Mouse (Mus musculus): ENCODE measurements around the gene Pdgfa. TPM values are rescaled to one million over a fixed set of nuclear protein-coding genes. Genes with fewer than 3 reads are reported as not detected.

Pdgfa gene
- polyA plus RNA-seq (2014; fragmentation: Nextera tagmentation; extraction: Ambion mirVana): 29.3 and 30.8 TPM in 2 replicates

- Histone ChIP-seq H3K27me3 (ENCODE audit: control insufficient read depth, insufficient read depth, low read length) (peaks cover 45% of the 10 kb centered on the region), H3K36me3 (ENCODE audit: control insufficient read depth, insufficient read depth, low read length) (no peaks in the 10 kb centered on the region), H3K9ac (ENCODE audit: low read depth, low read length) (peak within 1 kb of the TSS; percentile 85; the same call in 1 of the 2 replicates), H3K4me1 (ENCODE audit: control insufficient read depth, insufficient read depth, low read length) (peaks cover 49% of the 10 kb centered on the region), H3K27ac (ENCODE audit: low read depth, low read length) (peak within 1 kb of the TSS; percentile 94), H3K9me3 (replicated peaks; ENCODE audit: control insufficient read depth, low read length) (peaks cover 4% of the 10 kb centered on the region; the same call in 1 of the 2 replicates), H3K4me3 (ENCODE audit: low read depth, low read length) (peak within 1 kb of the TSS; percentile 77), H3K4me2 (peak within 1 kb of the TSS; percentile 88)
- ATAC-seq (replicated peaks; ENCODE audit: insufficient number of reproducible peaks, low FRiP score, low TSS enrichment): no peak
- WGBS (ENCODE audit: insufficient replicate concordance): 1% methylated on average over 48 of the region's 48 CpGs
Observed at GRCm38 (mm10) chr5:138997171-138997788, at the start of gene Pdgfa. Pdgfa (minus strand) TSS chr5:138997370.

GRCm38 (mm10) chr5:139046636-139047035 lies 49.5 kb upstream of the Pdgfa start:
- ATAC-seq (replicated peaks; ENCODE audit: insufficient number of reproducible peaks, low FRiP score, low TSS enrichment): no peak
- H3K4me2 ChIP-seq: no peak overlapping the region
- H3K27ac ChIP-seq (ENCODE audit: low read depth, low read length): no peak overlapping the region
- H3K4me1 ChIP-seq (ENCODE audit: control insufficient read depth, insufficient read depth, low read length): no peaks in the 10 kb centered on the region
- no peaks in the 10 kb centered on the region for H3K36me3 ChIP-seq (ENCODE audit: control insufficient read depth, insufficient read depth, low read length)
- 47% methylated on average over 5 of the region's 5 CpGs for whole genome bisulfite sequencing (ENCODE audit: insufficient replicate concordance)
- peaks cover 5% of the 10 kb centered on the region; the same call in 1 of the 2 replicates for H3K27me3 ChIP-seq (ENCODE audit: control insufficient read depth, insufficient read depth, low read length)
- no peaks in the 10 kb centered on the region for H3K9me3 ChIP-seq (replicated peaks; ENCODE audit: control insufficient read depth, low read length)
- H3K9ac ChIP-seq (ENCODE audit: low read depth, low read length): no peak overlapping the region
- H3K4me3 ChIP-seq (ENCODE audit: low read depth, low read length): no peak overlapping the region

- ATAC-seq (replicated peaks; ENCODE audit: insufficient number of reproducible peaks, low FRiP score, low TSS enrichment): no peak
- H3K9me3 ChIP-seq (replicated peaks; ENCODE audit: control insufficient read depth, low read length): no peaks in the 10 kb centered on the region
- H3K9ac ChIP-seq (ENCODE audit: low read depth, low read length): no peak overlapping the region
- no peak overlapping the region for H3K4me3 ChIP-seq (ENCODE audit: low read depth, low read length)
- 42% methylated on average over 4 of the region's 4 CpGs for WGBS (ENCODE audit: insufficient replicate concordance)
- H3K4me2 ChIP-seq: no peak overlapping the region
- peaks cover 3% of the 10 kb centered on the region; the same call in 1 of the 2 replicates for H3K27me3 ChIP-seq (ENCODE audit: control insufficient read depth, insufficient read depth, low read length)
- no peaks in the 10 kb centered on the region for H3K36me3 ChIP-seq (ENCODE audit: control insufficient read depth, insufficient read depth, low read length)
- H3K27ac ChIP-seq (ENCODE audit: low read depth, low read length): no peak overlapping the region
- no peaks in the 10 kb centered on the region for H3K4me1 ChIP-seq (ENCODE audit: control insufficient read depth, insufficient read depth, low read length)
Observed at GRCm38 (mm10) chr5:139043546-139043945, 46.4 kb upstream of the Pdgfa start.

GRCm38 (mm10) chr5:139042299-139042698 lies 45.1 kb upstream of the Pdgfa start:
- 75% methylated on average over 12 of the region's 12 CpGs for WGBS (ENCODE audit: insufficient replicate concordance)
- H3K36me3 ChIP-seq (ENCODE audit: control insufficient read depth, insufficient read depth, low read length): no peaks in the 10 kb centered on the region

GRCm38 (mm10) chr5:139035171-139035570 lies 38.0 kb upstream of the Pdgfa start:
- H3K27ac ChIP-seq (ENCODE audit: low read depth, low read length): no peak overlapping the region
- no peaks in the 10 kb centered on the region for H3K27me3 ChIP-seq (ENCODE audit: control insufficient read depth, insufficient read depth, low read length)
- H3K36me3 ChIP-seq (ENCODE audit: control insufficient read depth, insufficient read depth, low read length): no peaks in the 10 kb centered on the region
- no peak for ATAC-seq (replicated peaks; ENCODE audit: insufficient number of reproducible peaks, low FRiP score, low TSS enrichment)
- no peaks in the 10 kb centered on the region for H3K9me3 ChIP-seq (replicated peaks; ENCODE audit: control insufficient read depth, low read length)
- peaks cover 18% of the 10 kb centered on the region for H3K4me1 ChIP-seq (ENCODE audit: control insufficient read depth, insufficient read depth, low read length)
- WGBS (ENCODE audit: insufficient replicate concordance): 64% methylated on average over 2 of the region's 2 CpGs
- no peak overlapping the region for H3K4me3 ChIP-seq (ENCODE audit: low read depth, low read length)
- no peak overlapping the region for H3K4me2 ChIP-seq
- no peak overlapping the region for H3K9ac ChIP-seq (ENCODE audit: low read depth, low read length)

More at GRCm38 (mm10) chr5:139042299-139042698, 45.1 kb upstream of the Pdgfa start:
- Histone ChIP-seq H3K27ac (ENCODE audit: low read depth, low read length) (no peak overlapping the region), H3K27me3 (ENCODE audit: control insufficient read depth, insufficient read depth, low read length) (peaks cover 3% of the 10 kb centered on the region; the same call in 1 of the 2 replicates), H3K9me3 (replicated peaks; ENCODE audit: control insufficient read depth, low read length) (no peaks in the 10 kb centered on the region), H3K4me2 (no peak overlapping the region), H3K4me3 (ENCODE audit: low read depth, low read length) (no peak overlapping the region), H3K4me1 (ENCODE audit: control insufficient read depth, insufficient read depth, low read length) (no peaks in the 10 kb centered on the region), H3K9ac (ENCODE audit: low read depth, low read length) (no peak overlapping the region)
- ATAC-seq (replicated peaks; ENCODE audit: insufficient number of reproducible peaks, low FRiP score, low TSS enrichment): no peak

GRCm38 (mm10) chr5:139034746-139035145 lies 37.6 kb upstream of the Pdgfa start:
- no peak overlapping the region for H3K27ac ChIP-seq (ENCODE audit: low read depth, low read length)
- no peaks in the 10 kb centered on the region for H3K36me3 ChIP-seq (ENCODE audit: control insufficient read depth, insufficient read depth, low read length)
- no peak overlapping the region for H3K9ac ChIP-seq (ENCODE audit: low read depth, low read length)
- no peak overlapping the region for H3K4me3 ChIP-seq (ENCODE audit: low read depth, low read length)
- H3K9me3 ChIP-seq (replicated peaks; ENCODE audit: control insufficient read depth, low read length): no peaks in the 10 kb centered on the region
- 53% methylated on average over 6 of the region's 6 CpGs for WGBS (ENCODE audit: insufficient replicate concordance)
- ATAC-seq (replicated peaks; ENCODE audit: insufficient number of reproducible peaks, low FRiP score, low TSS enrichment): no peak
- H3K4me1 ChIP-seq (ENCODE audit: control insufficient read depth, insufficient read depth, low read length): peaks cover 20% of the 10 kb centered on the region
- H3K27me3 ChIP-seq (ENCODE audit: control insufficient read depth, insufficient read depth, low read length): no peaks in the 10 kb centered on the region
- no peak overlapping the region for H3K4me2 ChIP-seq

GRCm38 (mm10) chr5:139033406-139034317 lies 36.5 kb upstream of the Pdgfa start:
- H3K27ac ChIP-seq (ENCODE audit: low read depth, low read length): no peak overlapping the region
- peaks cover 20% of the 10 kb centered on the region for H3K4me1 ChIP-seq (ENCODE audit: control insufficient read depth, insufficient read depth, low read length)
- no peak overlapping the region for H3K9ac ChIP-seq (ENCODE audit: low read depth, low read length)
- H3K4me3 ChIP-seq (ENCODE audit: low read depth, low read length): no peak overlapping the region
- 51% methylated on average over 14 of the region's 14 CpGs for WGBS (ENCODE audit: insufficient replicate concordance)
- H3K9me3 ChIP-seq (replicated peaks; ENCODE audit: control insufficient read depth, low read length): no peaks in the 10 kb centered on the region
- no peak overlapping the region for H3K4me2 ChIP-seq
- ATAC-seq (replicated peaks; ENCODE audit: insufficient number of reproducible peaks, low FRiP score, low TSS enrichment): 0 out of 2 replicates have a peak, but pooled peaks have one; percentile 37
- no peaks in the 10 kb centered on the region for H3K36me3 ChIP-seq (ENCODE audit: control insufficient read depth, insufficient read depth, low read length)
- no peaks in the 10 kb centered on the region for H3K27me3 ChIP-seq (ENCODE audit: control insufficient read depth, insufficient read depth, low read length)

GRCm38 (mm10) chr5:139027603-139028002 lies 30.4 kb upstream of the Pdgfa start:
- no peaks in the 10 kb centered on the region for H3K9me3 ChIP-seq (replicated peaks; ENCODE audit: control insufficient read depth, low read length)
- H3K9ac ChIP-seq (ENCODE audit: low read depth, low read length): no peak overlapping the region
- no peaks in the 10 kb centered on the region for H3K36me3 ChIP-seq (ENCODE audit: control insufficient read depth, insufficient read depth, low read length)
- H3K4me2 ChIP-seq: no peak overlapping the region
- no peak overlapping the region for H3K4me3 ChIP-seq (ENCODE audit: low read depth, low read length)
- ATAC-seq (replicated peaks; ENCODE audit: insufficient number of reproducible peaks, low FRiP score, low TSS enrichment): no peak
- H3K27me3 ChIP-seq (ENCODE audit: control insufficient read depth, insufficient read depth, low read length): no peaks in the 10 kb centered on the region
- H3K27ac ChIP-seq (ENCODE audit: low read depth, low read length): no peak overlapping the region
- peaks cover 11% of the 10 kb centered on the region for H3K4me1 ChIP-seq (ENCODE audit: control insufficient read depth, insufficient read depth, low read length)
- WGBS (ENCODE audit: insufficient replicate concordance): 66% methylated on average over 15 of the region's 15 CpGs
